Mouse (Mus musculus) lung, postnatal 0 days (tissue): Measurements from ENCODE around the gene Coil.

ENCODE experiments used
- CTCF ChIP-seq: IDR thresholded peaks from 2 replicates; pipeline ENCODE4 v1.5.1; 2016; ENCODE audit warnings: antibody characterized with exemption, mild to moderate bottlenecking
- EP300 ChIP-seq: IDR thresholded peaks from 2 replicates; pipeline ENCODE4 v1.6.1; 2016; ENCODE audit warnings: antibody characterized with exemption, mild to moderate bottlenecking, control low read depth

DNA sequence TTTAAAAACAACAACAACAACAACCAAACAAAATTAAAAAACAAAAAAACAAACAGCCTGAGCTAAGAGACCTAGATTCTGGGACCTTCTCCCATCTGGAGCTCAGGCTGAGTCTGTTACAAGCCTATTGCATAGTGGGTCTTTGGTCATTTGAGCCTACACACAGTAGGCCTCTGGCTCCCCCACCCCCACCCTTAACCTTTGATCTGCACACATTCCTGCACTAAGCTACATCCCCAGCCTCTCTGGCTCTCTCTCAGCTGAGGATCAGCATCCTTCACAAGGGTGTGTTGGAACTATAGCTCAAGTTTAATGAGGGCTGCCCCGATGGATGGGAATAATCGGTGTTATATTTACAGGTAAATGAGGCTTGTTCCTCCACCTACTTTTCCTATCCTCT lies 25.6 kb downstream of the Coil start:
- TF ChIP-seq EP300 (no peak), CTCF (no peak)
